Mouse (Mus musculus) cortical plate, adult 2 months (tissue): ENCODE data around the gene Itpr1. TPM values are rescaled to one million over a fixed set of nuclear protein-coding genes. Genes with fewer than 3 reads are reported as not detected.

ENCODE experiments used
- H3K27ac ChIP-seq: fragments of 200-500 bp; 2 replicates; pipeline ENCODE4 v1.5.1; 2012; ENCODE audit warnings: low read length, control low read depth, inconsistent platforms; ENCODE audit not compliant: insufficient read depth
- H3K4me1 ChIP-seq: fragments of 200-500 bp; 2 replicates; pipeline ENCODE4 v1.6.1; 2011; ENCODE audit warnings: low read length; ENCODE audit not compliant: control insufficient read depth, insufficient read depth
- H3K4me3 ChIP-seq: fragments of 200-500 bp; 2 replicates; pipeline ENCODE4 v1.5.1; 2011; ENCODE audit warnings: mild to moderate bottlenecking, low read length, control low read depth; ENCODE audit not compliant: insufficient read depth
- CTCF ChIP-seq: fragments of 200-500 bp; IDR thresholded peaks from 2 replicates; pipeline ENCODE4 v1.5.1; 2011; ENCODE audit warnings: mild to moderate bottlenecking, control low read depth, low read length; ENCODE audit not compliant: insufficient read depth; ENCODE audit errors: extremely low read depth
- POLR2A ChIP-seq: fragments of 200-500 bp; IDR thresholded peaks from 2 replicates; pipeline ENCODE4 v1.6.1; 2011; ENCODE audit warnings: mild to moderate bottlenecking, low read length, control low read depth; ENCODE audit not compliant: insufficient read depth; ENCODE audit errors: extremely low read depth
- polyA plus RNA-seq: library from polyadenylated mRNA; depleted of rRNA; stranded (reverse); fragments of >200 nt; gene quantifications from 2 replicates; pipeline ENCODE4 v1.2.3, GENCODE M21; 2012

Itpr1 gene
- polyA plus RNA-seq, 1 experiment: 152 TPM

- peaks cover 30% of the 10 kb centered on the region for H3K4me1 ChIP-seq
- H3K4me3 ChIP-seq: no peak overlapping the region
- TF ChIP-seq POLR2A: no peak
- no peak for TF ChIP-seq CTCF
- H3K27ac ChIP-seq: peak overlapping the region; percentile 11; the same call in 1 of the 2 replicates
Observed at GRCm38 (mm10) chr6:108307770-108308169, 94.9 kb downstream of the Itpr1 start.

GRCm38 (mm10) chr6:108309391-108310182, 96.7 kb downstream of the Itpr1 start:
- Histone ChIP-seq H3K4me1 (peaks cover 24% of the 10 kb centered on the region), H3K4me3 (no peak overlapping the region), H3K27ac (peak overlapping the region; percentile 68)
- TF ChIP-seq CTCF (no peak), POLR2A (no peak)

- H3K4me3 ChIP-seq: no peak overlapping the region
- no peak overlapping the region for H3K27ac ChIP-seq
- peaks cover 18% of the 10 kb centered on the region for H3K4me1 ChIP-seq
- no peak for TF ChIP-seq POLR2A
- no peak for TF ChIP-seq CTCF
Observed at GRCm38 (mm10) chr6:108313056-108313455, 100.2 kb downstream of the Itpr1 start.

GRCm38 (mm10) chr6:108313997-108314396, 101.1 kb downstream of the Itpr1 start:
- Histone ChIP-seq H3K4me1 (peaks cover 18% of the 10 kb centered on the region), H3K27ac (no peak overlapping the region), H3K4me3 (no peak overlapping the region)
- no peak for TF ChIP-seq CTCF
- TF ChIP-seq POLR2A: no peak

GRCm38 (mm10) chr6:108316268-108316824, 103.5 kb downstream of the Itpr1 start:
- peaks cover 13% of the 10 kb centered on the region for H3K4me1 ChIP-seq
- no peak overlapping the region for H3K27ac ChIP-seq
- TF ChIP-seq POLR2A (no peak), CTCF (no peak)
- no peak overlapping the region for H3K4me3 ChIP-seq

- no peak overlapping the region for H3K4me3 ChIP-seq
- TF ChIP-seq CTCF: no peak
- no peak for TF ChIP-seq POLR2A
- H3K4me1 ChIP-seq: peaks cover 13% of the 10 kb centered on the region
- H3K27ac ChIP-seq: no peak overlapping the region
Observed at GRCm38 (mm10) chr6:108316951-108317350, 104.1 kb downstream of the Itpr1 start.

- no peak for TF ChIP-seq CTCF
- peak overlapping the region; percentile 89 for H3K27ac ChIP-seq
Observed at GRCm38 (mm10) chr6:108321653-108322052, 108.8 kb downstream of the Itpr1 start.

GRCm38 (mm10) chr6:108324464-108325025, 111.6 kb downstream of the Itpr1 start:
- Histone ChIP-seq H3K4me3 (no peak overlapping the region), H3K27ac (0 out of 2 replicates have a peak overlapping the region, but pooled peaks have one; percentile 29), H3K4me1 (peaks cover 13% of the 10 kb centered on the region)
- no peak for TF ChIP-seq CTCF

More at GRCm38 (mm10) chr6:108321653-108322052, 108.8 kb downstream of the Itpr1 start:
- Histone ChIP-seq H3K4me1 (peaks cover 12% of the 10 kb centered on the region), H3K4me3 (no peak overlapping the region)

- H3K27ac ChIP-seq: no peak overlapping the region
Observed at GRCm38 (mm10) chr6:108325400-108325799, 112.5 kb downstream of the Itpr1 start.

More at GRCm38 (mm10) chr6:108325400-108325799, 112.5 kb downstream of the Itpr1 start:
- TF ChIP-seq CTCF (no peak), POLR2A (no peak)
- Histone ChIP-seq H3K4me1 (peaks cover 17% of the 10 kb centered on the region), H3K4me3 (no peak overlapping the region)
